Mouse (Mus musculus) right cerebral cortex, adult 18-20 months (tissue): ENCODE data around the gene Musk.
"Not testable (repeated sequence)": the region's sequence is repeated elsewhere in the genome, so short reads cannot be mapped to it uniquely, and the experiment has no call there.

ENCODE experiments used
- DNase-seq: peaks from one replicate; pipeline ENCODE4 v3.0.0; 2022; ENCODE audit warnings: mixed read lengths

The Musk gene

DNA sequence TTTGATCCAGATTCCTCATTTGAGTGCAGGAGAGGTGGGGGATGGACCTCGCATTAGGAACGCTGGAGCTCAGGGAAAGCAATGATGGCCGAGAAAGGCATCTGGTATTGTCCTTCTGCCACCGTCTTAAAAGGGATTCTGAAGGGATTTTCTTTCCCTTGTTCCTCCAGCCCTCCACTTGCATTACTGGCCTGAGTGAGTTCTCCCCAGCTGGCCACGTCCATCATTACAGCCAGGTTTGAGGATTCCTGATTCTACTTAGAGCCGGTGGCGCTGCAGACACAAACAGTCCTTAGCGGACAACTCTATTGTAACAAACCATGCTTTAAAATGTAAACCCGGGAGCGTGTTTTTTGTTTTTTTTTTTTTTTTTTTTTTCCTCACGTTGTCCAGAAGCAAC lies at the start of gene Musk:
TSS of gene Musk (plus strand) at position 274 of the 400 bp plus-strand sequence.
- DNase-seq, result no peak

DNA sequence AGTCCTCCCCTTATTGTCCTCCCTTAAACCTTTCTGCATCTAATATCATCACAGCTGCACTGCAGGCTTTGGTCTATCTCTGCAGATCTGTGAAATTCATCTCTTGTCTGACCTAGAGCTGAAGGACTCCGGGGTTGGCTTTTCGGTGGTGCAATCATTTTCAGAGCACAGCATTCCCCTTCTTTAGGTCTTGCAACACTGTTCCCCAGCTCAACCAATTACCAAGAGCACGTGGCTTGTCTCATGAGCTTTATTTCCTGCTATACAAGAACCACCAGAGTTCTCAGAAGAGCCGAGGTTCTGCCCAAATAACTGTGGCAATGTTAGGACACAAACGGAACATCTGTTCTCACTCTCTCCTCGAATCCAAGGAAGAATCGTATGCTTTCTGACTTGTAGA lies 45.3 kb upstream of the Musk start:
- DNase-seq, result no peak

DNA sequence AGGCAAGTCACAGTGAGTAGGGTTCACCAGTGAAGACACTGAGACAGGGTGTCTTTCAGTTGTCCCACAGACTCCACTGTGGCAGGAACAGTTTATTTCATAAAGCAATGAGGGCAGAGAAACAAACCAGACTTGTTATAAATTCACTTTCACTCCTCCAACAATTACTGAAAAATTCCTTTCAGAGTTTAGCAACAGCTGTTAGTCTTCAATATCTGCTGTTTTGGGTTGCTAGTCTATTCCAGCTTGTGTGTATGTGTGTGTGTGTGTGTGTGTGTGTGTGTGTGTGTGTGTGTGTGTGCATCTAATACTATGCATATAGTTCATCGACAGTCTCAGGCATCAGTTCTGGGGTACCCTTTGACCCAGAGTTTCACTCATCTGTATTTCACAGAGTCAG lies 40.2 kb upstream of the Musk start:
- no peak for DNase-seq

DNA sequence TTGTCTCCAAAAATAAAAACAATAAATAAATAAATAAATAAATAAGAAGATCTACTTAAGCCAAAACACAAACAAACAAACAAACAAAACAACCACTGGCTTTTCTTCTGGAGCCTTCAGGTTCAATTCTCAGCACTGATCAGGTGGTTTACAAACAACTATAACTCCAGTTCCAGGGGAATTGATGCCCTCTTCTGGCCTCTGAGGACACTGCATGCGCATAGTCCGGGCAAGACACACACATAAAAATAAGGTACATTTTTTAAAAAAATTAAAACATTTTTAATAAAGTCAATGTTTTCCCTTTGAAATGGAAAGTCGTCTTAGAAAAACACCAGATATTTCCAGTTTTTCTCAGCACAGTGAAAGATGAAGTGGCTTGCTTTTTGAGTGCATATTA lies 33.4 kb upstream of the Musk start:
- DNase-seq, result no peak

DNA sequence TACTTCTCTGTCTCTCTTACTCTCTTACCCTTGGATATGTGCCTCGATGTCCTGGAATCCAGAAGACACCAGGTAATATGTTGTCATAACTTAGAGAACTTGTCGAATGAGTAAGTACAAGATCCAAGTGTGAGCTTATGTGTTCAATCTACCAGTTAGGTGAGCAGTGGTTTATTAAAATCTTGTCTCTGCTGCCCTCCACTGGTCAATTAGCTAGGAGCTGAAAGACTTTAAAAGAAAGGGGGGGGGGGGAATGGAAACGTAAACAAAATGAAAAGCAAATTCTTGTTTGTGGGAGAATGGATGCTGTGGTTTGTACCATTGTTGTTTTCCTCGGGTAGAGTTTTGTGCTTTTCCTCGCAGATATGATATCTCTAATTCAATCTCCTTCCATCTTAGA lies 32.4 kb upstream of the Musk start:
- DNase-seq, result peak; percentile 39

DNA sequence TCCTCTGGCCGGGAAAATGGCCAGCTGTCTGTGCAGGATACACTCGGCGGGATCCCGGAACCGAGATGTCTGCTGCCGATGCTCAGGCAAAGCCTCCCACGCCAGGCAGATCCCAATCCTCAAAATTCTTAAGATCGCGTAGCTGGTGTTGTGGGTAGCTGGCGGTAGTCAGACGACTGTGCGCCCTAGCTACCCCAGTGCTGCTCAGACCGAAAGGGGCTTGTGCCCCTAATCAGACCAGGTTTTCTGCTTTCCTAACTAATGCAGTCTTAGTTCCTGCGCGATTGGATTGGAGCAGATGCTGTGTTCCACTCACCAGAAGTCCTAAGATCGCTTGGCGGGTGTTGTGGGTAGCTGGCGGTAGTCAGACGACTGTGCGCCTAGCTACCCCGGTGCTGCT lies 25.0 kb upstream of the Musk start:
- not testable (repeated sequence) for DNase-seq

DNA sequence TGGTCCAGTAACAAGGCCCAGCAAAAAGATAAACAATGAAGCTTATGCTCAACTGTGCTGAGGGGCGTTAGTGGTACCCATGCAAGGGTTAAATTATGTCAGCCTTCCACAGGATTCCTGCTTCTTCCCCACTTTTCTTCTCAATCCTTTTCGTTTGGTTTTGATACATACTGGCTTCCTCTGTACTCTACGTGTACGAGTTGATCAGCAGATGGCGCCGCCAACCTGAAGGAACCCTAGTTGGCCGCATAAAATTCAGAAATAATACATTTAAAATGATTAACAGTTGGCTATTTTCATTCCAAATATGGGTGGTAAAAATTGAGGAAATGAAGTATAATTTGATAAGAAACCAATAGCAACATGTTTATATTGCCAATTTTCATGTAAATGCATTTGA lies 19.5 kb upstream of the Musk start:
- no peak for DNase-seq

DNA sequence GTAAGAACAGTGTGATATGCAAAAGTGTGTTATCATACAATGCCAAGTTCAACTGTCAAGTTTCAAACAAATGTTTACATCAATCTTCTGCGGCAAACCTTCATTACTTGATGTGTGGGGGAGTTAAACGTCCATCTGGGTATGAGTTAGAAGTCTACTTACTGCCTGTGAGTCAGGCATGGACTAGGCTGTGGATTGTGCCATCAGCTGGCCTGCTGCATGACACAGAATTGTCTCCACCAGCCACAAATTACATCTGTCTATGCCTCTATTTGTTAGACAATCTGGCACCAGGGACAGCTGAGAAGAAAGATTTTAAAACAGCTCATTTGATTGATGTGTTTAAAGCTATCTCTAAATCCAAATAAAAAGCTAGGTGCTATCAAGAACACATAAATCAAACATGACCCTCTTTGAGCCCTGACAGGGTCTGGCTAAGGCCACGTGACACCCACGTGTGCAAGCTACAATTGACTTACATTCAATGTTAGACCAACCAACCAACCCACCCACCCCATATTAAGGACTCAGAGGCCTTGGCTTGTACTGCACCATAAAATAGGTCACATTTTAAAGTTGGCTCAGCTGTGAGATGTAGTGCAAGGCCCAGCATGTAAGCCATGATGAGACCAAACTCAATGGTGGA lies 16.7 kb upstream of the Musk start:
- no peak for DNase-seq

DNA sequence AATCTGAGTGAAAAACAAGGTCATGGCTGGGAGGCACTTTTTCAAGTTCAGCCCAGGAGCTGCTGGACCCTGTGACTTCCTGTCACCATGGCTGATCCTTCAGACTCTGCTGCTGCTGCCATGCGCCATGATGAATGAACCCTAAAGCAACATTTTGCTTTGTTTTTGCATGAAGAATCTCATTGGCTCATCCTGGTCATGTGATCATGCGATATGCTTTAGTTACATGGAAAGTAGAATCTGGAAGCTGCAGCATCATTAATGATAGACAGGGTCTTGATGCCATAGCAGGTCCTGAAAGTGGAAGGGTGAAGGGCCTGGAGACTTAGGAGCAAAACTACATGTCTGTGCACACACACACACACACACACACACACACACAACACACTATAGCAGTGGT lies 15.8 kb upstream of the Musk start:
- no peak for DNase-seq

DNA sequence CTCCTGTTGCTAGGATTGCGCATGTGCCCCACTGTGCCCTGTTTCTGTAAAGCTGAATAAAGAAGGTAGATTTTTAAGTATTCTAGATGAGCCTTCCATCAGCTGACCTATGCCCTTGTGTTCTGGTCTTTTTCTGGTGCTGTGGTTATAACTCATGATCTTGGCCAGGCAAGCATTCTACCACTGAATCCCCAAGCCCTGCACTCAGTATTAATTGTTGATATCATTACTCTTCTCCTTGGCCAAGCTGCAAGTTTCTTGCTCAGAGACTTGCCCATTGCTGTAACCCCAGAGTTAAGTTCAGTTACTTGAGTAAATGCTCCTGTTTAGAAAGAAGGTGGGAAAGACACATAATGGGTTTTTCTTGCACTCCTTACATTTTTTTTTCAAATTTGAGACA lies 14.8 kb upstream of the Musk start:
- DNase-seq, result no peak

DNA sequence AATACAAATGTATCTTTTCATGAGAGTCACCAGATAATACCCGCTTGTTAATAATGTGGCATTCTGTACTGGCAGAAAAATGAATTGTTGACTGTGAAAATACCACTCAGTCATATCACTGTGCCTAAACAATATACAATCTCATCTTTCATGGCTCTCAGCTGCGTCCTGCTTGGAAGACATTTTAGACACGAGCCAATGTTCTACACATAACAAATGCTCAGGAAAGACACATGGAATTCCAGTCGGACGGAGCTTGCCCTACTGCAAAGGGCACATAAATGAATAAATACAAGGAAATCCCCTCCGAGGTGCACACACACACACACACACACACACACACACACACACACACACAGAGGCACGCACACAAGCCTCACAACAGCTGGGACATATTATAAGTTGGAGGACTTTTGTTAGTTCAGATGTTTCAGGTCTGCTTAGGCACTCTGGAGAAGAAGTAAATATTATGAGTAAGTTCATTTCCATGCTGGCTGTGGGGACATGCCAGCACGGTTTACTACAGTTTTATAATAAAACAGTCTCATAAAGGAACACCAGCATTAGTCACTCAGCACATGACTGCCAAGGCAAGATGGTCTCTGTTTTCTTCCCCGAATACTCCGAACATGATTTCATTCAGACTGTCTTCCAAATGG lies 14.1 kb upstream of the Musk start:
- DNase-seq, result no peak

DNA sequence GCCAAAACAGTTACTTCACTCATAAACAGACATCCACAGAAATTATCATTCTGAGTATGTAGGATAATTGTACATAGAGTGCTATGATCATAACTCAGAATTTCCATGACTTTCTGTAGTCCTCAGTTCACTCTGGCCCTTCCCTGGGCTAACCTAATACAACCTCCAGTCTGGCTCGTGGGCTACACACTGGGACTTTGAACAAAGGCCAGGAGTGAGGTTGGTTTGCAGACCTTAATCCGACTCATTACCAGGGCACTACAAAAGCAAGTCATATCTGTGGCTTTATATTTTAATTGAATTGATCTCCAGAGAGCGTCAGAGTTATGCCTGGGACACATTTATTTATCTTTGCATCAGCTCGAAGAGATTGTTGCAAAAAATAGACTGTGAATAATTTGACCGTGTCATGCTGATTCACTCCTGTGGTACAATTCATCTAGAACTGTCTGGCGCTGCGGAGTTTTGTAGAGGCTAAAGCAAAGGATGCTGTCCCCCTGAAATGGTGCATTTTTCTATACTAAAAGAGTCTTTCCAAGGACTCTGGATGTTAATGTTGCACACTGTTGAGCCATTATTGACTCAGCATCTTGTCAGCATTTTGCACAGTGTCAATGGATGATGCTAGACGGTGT lies 10.4 kb upstream of the Musk start:
- DNase-seq, result no peak

DNA sequence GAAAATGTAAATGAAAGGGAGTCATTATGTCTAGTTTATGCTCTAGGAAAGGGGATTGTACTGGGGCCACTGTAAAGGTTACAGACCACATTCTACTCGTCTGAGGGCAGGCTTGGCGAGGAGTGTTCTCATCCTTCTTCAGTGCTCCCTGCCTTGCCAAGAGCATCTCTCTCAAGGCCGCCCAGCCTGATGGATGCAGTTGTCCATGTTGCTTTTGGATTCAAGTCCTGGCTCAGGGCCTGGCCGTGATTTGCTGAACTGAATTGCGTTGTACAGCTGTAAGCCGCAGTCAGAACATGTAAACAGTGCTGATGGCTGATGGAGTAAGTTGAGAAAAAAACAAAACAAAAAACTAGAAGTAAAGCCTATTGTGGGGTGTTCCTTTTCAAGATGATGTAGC lies 7.4 kb upstream of the Musk start:
- no peak for DNase-seq

DNA sequence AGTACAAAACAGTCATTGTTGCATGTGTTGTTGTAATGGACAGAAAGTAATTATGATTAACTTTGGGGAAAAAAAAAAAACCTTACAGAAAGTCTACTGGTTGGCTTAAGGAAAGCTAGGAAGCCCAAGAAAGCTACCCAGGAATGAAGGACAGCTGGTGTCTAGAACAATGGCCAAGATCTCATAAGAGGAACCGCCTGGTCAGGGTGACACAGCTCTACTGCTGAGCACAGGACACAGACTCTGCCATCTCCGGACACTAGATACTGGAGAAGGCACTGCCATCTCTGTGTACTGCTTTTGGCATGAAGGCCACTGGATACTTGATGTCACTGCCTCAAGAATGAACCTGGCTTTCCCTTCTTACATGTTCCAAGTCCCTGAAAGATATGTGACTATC lies 5.6 kb upstream of the Musk start:
- DNase-seq, result no peak

DNA sequence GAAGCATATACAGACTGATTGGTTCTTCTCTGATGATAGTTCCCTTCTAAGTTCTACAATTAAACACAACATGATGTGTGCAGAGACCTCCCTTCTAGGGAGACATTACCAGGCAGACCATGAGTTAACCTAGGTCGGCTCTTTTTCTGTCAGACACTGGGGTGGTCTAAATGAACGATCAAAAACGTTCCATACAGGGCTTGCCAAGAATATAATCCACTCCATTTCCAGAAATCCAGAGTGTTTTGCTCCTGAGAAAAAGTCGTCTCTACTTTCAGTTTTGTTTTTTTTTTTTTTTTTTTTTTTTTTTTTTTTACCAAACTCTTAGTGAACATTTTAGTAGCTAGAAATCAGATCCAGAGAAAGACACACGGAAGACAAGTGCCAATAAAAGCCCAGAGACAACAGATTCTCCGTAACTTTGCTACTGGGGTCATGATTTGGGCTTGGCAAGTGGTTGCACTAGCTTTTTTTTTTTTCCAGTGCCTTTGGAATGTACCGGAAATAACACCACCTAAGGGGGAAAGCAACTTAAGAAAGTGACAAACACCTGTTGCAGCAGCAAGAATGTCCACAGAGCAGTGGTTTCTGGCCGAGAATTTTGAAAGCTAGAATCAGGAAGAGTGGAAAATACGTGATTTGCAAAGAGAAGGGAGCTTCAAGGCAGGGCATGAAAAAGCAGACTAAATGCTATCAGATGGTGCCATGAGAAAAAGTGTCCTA lies 769 bp downstream of the Musk start:
- DNase-seq, result no peak

DNA sequence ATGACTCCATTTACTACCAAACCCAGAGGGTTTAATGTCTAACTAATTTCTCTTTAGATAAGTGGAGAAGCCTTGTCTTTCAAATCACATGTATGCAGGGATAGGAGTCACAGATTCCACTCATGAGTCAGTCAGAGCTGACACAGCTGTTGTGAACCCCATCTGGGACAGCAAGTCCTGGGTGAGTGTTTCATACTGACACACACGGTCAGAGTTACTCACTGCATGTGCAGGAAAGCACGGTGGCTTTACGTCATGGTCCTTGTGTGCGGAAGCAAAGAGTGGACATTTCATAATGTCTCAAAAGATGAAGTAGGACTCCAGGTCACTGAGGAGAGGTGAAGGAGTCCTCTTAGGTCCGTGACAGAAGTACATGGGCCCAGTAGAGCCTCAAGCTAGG lies 3.0 kb downstream of the Musk start:
- DNase-seq, result no peak

DNA sequence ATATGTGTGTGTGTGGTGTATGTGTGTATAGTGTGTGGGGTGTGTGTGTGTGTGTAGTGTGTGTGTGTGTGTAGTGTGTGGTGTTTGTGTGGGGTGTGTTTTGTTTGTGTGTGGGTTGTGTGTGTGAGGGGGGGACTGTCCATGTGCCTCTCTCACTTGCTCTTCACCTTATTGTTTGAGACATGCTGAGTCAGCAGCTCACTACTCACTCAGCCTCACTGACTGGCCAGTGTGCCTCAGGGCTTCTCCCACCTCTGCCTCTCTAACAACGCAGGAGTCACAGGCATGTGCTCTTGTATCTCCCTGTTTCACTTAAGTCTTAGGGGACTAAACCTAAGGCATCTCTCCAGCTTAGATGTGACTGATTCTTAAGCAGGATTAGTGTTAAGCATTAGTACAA lies 6.1 kb downstream of the Musk start:
- no peak for DNase-seq

DNA sequence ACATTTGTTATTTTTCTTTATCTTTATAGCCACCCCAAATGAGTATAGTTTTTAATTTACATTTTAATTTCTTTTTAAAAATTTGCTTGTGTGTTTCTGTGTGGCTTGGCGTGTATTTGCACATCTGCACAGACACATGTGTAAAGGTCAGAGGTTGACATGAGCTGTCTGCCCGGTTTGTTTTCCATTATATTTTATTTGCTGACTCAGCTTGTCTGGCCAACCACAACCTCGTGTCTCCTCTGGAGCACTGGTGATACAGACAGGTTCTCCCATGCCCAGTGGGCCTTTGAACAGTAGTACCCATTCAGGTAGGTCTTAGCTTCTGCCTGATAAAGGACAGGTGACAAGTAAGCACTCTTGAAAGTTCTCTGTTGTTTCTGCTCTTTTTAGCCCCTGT lies 7.3 kb downstream of the Musk start:
- no peak for DNase-seq

DNA sequence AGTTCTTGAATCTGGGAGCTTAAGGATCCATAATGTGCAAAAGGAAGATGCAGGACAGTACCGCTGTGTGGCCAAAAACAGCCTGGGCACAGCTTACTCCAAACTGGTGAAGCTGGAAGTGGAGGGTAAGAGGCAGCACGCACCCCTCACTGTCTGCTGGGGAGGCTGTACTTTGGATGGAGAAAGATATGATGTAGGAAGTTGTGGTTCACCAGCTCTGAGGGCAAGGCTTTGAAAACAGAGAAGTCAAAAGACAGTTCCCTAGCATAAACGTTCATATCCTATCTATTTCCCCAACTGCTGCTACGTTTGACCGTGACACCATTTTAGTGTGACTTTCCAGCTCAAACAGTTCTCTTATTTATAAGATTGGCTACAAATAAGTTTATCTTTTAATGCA lies 18.1 kb downstream of the Musk start:
- no peak for DNase-seq

DNA sequence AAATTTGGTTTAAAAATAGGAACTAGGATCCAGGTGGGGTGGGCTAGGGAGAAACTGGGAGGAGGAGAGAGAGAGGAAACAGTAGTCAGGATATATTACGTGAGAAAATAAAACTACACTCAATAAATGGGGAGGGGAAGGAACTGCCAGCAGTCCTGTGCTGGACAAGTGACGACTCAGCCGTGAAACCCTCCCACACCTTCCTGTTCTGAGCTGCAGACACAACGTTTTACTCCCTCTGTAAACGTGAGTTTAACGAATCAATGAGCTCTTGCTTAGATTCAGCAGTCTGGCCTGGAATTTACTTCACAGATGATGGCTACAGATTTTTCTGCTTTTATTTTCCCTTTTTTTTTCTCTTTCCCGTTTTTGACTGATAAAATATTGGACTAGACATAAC lies 18.8 kb downstream of the Musk start:
- DNase-seq, result no peak

DNA sequence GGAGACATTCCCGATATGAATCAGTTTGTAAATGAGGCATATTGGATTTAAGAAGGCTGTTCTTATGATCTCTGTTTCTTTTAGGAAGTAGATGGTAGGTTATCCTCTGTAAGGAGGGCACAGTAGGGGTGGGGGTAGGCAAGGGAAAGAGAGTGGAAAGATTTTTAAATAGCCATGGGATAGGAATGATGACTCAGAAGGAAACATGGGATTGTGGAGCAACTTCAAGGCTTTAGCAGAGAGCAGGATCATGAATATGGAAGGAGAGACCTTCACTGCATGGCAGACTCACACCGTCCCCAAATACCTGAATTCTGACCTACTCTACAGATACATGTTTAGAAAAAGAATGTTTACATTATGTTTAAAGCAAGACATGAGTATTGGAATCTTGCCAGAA lies 21.7 kb downstream of the Musk start:
- no peak for DNase-seq

DNA sequence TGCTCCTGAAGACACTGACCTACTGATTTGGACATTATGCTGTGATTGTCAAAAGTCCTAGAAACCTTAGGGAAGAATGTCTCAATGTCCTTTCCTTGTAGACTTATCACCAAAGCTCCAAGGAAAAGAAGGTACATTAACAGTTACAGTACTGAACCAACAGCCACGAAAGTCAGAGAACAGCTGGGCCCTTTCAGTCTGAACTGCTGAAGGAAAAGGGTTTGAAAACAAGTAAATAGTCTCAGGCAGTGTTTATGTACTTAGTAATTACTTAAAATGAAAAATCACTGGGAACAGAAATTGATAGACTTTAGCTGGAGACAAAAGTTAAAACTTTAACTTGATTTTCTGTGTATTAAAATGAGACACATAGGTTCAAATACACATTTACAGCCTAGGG lies 27.6 kb downstream of the Musk start:
- no peak for DNase-seq

DNA sequence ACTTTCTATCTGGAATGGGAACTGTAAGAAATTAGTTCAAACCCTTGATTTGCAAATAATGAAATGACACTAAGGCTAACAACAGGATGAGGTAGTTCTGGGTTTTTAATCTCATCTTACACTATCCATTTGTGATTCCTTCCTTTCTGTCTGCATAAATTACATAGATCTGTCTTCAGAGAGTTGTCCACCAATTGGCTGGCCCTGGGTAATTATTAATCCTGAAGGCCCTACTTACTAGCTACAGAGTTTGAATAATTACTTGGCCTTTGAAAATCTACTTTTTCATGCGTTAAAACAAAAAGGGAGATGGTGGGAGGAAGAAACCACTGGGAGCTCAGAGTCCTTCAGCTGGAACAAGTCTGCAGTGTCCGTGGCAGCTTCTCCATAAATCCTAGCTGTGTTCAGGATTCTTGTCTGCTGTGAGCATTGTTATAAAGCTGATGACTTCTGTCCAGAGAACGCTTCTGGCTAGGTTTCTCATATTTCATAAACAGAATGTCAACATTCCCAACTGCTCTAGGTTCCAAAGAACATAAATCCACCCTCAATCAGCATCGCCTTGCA lies 29.3 kb downstream of the Musk start:
- no peak for DNase-seq

DNA sequence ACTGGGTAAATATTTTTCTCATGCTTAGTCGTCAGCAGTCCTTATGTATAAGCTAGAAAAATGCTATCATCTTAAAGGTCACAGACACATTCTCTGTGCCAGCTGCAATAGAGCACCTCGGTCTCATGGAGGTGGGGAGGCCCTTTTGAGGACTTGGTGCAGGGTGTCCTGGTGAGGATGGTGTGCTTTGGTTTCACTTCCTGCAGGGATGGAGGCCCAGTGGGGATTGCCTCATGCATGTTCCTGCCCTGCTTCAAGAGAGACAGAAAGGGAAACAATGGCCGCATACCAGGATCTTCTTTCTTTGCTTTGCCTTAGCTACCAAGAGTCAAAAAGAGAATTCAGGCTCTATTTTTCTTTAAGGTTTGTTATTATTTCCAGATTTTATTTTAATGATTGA lies 31.8 kb downstream of the Musk start:
- DNase-seq, result no peak
